Mouse (Mus musculus): Measurements from ENCODE around the gene Ldlrap1. TPM values are rescaled to one million over a fixed set of nuclear protein-coding genes. Genes with fewer than 3 reads are reported as not detected.

Ldlrap1 gene
- polyA plus RNA-seq, 1 experiment: 26.0 TPM

- Histone ChIP-seq H3K36me3 (ENCODE audit: control insufficient read depth, insufficient read depth, low read length) (peaks cover 3% of the 10 kb centered on the region; the same call in 1 of the 2 replicates), H3K27me3 (ENCODE audit: control insufficient read depth, insufficient read depth, low read length) (no peaks in the 10 kb centered on the region), H3K4me1 (replicated peaks; ENCODE audit: control insufficient read depth, insufficient read depth, low read length) (peaks cover 55% of the 10 kb centered on the region), H3K27ac (ENCODE audit: control insufficient read depth, insufficient read depth, low read length) (peak overlapping the region; percentile 81), H3K4me3 (ENCODE audit: control insufficient read depth, insufficient read depth, low read length) (peak overlapping the region; percentile 3)
- peak; percentile 52 for DNase-seq
- no peak for TF ChIP-seq POLR2A (IDR thresholded peaks at IDR 0.05; ENCODE audit: control insufficient read depth, extremely low read depth, insufficient read depth, low read length, poor library complexity)
- peak; percentile 83 for TF ChIP-seq CTCF (IDR thresholded peaks at IDR 0.05; ENCODE audit: borderline replicate concordance, control insufficient read depth, extremely low read depth, insufficient read depth, low read length, poor library complexity)
- 57% methylated on average over 21 of the region's 21 CpGs for WGBS
Observed at GRCm38 (mm10) chr4:134749301-134750030, 18.4 kb downstream of the Ldlrap1 start.

- WGBS: 87% methylated on average over 16 of the region's 16 CpGs
- Histone ChIP-seq H3K4me3 (ENCODE audit: control insufficient read depth, insufficient read depth, low read length) (no peak overlapping the region), H3K27ac (ENCODE audit: control insufficient read depth, insufficient read depth, low read length) (no peak overlapping the region), H3K36me3 (ENCODE audit: control insufficient read depth, insufficient read depth, low read length) (peaks cover 3% of the 10 kb centered on the region; the same call in 1 of the 2 replicates), H3K27me3 (ENCODE audit: control insufficient read depth, insufficient read depth, low read length) (no peaks in the 10 kb centered on the region), H3K4me1 (replicated peaks; ENCODE audit: control insufficient read depth, insufficient read depth, low read length) (peaks cover 24% of the 10 kb centered on the region)
- DNase-seq: peak; percentile 19
- TF ChIP-seq POLR2A (IDR thresholded peaks at IDR 0.05; ENCODE audit: control insufficient read depth, extremely low read depth, insufficient read depth, low read length, poor library complexity) (no peak), CTCF (IDR thresholded peaks at IDR 0.05; ENCODE audit: borderline replicate concordance, control insufficient read depth, extremely low read depth, insufficient read depth, low read length, poor library complexity) (no peak)
Observed at GRCm38 (mm10) chr4:134745900-134746661, 21.7 kb downstream of the Ldlrap1 start.

- H3K27ac ChIP-seq (ENCODE audit: control insufficient read depth, insufficient read depth, low read length): no peak overlapping the region
- no peaks in the 10 kb centered on the region for H3K27me3 ChIP-seq (ENCODE audit: control insufficient read depth, insufficient read depth, low read length)
- TF ChIP-seq POLR2A (IDR thresholded peaks at IDR 0.05; ENCODE audit: control insufficient read depth, extremely low read depth, insufficient read depth, low read length, poor library complexity) (no peak), CTCF (IDR thresholded peaks at IDR 0.05; ENCODE audit: borderline replicate concordance, control insufficient read depth, extremely low read depth, insufficient read depth, low read length, poor library complexity) (no peak)
- 91% methylated on average over 16 of the region's 16 CpGs for WGBS
- H3K4me3 ChIP-seq (ENCODE audit: control insufficient read depth, insufficient read depth, low read length): no peak overlapping the region
- H3K4me1 ChIP-seq (replicated peaks; ENCODE audit: control insufficient read depth, insufficient read depth, low read length): peaks cover 3% of the 10 kb centered on the region; the same call in 1 of the 2 replicates
- no peak for DNase-seq
- peaks cover 3% of the 10 kb centered on the region; the same call in 1 of the 2 replicates for H3K36me3 ChIP-seq (ENCODE audit: control insufficient read depth, insufficient read depth, low read length)
Observed at GRCm38 (mm10) chr4:134743881-134744633, 23.8 kb downstream of the Ldlrap1 start.

GRCm38 (mm10) chr4:134741949-134742348 is 25.9 kb downstream of the Ldlrap1 start:
- Histone ChIP-seq H3K27me3 (ENCODE audit: control insufficient read depth, insufficient read depth, low read length) (no peaks in the 10 kb centered on the region), H3K4me3 (ENCODE audit: control insufficient read depth, insufficient read depth, low read length) (no peak overlapping the region), H3K36me3 (ENCODE audit: control insufficient read depth, insufficient read depth, low read length) (no peaks in the 10 kb centered on the region; the same call in 1 of the 2 replicates), H3K27ac (ENCODE audit: control insufficient read depth, insufficient read depth, low read length) (no peak overlapping the region), H3K4me1 (replicated peaks; ENCODE audit: control insufficient read depth, insufficient read depth, low read length) (peaks cover 7% of the 10 kb centered on the region)
- no peak for TF ChIP-seq POLR2A (IDR thresholded peaks at IDR 0.05; ENCODE audit: control insufficient read depth, extremely low read depth, insufficient read depth, low read length, poor library complexity)
- no peak for TF ChIP-seq CTCF (IDR thresholded peaks at IDR 0.05; ENCODE audit: borderline replicate concordance, control insufficient read depth, extremely low read depth, insufficient read depth, low read length, poor library complexity)
- 95% methylated on average over 8 of the region's 8 CpGs for WGBS
- DNase-seq: no peak

- 97% methylated on average over 4 of the region's 4 CpGs for WGBS
- Histone ChIP-seq H3K36me3 (ENCODE audit: control insufficient read depth, insufficient read depth, low read length) (no peaks in the 10 kb centered on the region), H3K27ac (ENCODE audit: control insufficient read depth, insufficient read depth, low read length) (no peak overlapping the region), H3K4me3 (ENCODE audit: control insufficient read depth, insufficient read depth, low read length) (no peak overlapping the region), H3K4me1 (replicated peaks; ENCODE audit: control insufficient read depth, insufficient read depth, low read length) (peaks cover 11% of the 10 kb centered on the region), H3K27me3 (ENCODE audit: control insufficient read depth, insufficient read depth, low read length) (no peaks in the 10 kb centered on the region)
- TF ChIP-seq CTCF (IDR thresholded peaks at IDR 0.05; ENCODE audit: borderline replicate concordance, control insufficient read depth, extremely low read depth, insufficient read depth, low read length, poor library complexity) (no peak), POLR2A (IDR thresholded peaks at IDR 0.05; ENCODE audit: control insufficient read depth, extremely low read depth, insufficient read depth, low read length, poor library complexity) (no peak)
- DNase-seq: no peak
Observed at GRCm38 (mm10) chr4:134740186-134740585, 27.6 kb downstream of the Ldlrap1 start.

GRCm38 (mm10) chr4:134739530-134739929 is 28.3 kb downstream of the Ldlrap1 start:
- H3K27me3 ChIP-seq (ENCODE audit: control insufficient read depth, insufficient read depth, low read length): no peaks in the 10 kb centered on the region
- 68% methylated on average over 3 of the region's 3 CpGs for WGBS
- DNase-seq: no peak
- no peak overlapping the region for H3K27ac ChIP-seq (ENCODE audit: control insufficient read depth, insufficient read depth, low read length)
- no peak overlapping the region for H3K4me3 ChIP-seq (ENCODE audit: control insufficient read depth, insufficient read depth, low read length)
- TF ChIP-seq POLR2A (IDR thresholded peaks at IDR 0.05; ENCODE audit: control insufficient read depth, extremely low read depth, insufficient read depth, low read length, poor library complexity) (no peak), CTCF (IDR thresholded peaks at IDR 0.05; ENCODE audit: borderline replicate concordance, control insufficient read depth, extremely low read depth, insufficient read depth, low read length, poor library complexity) (no peak)
- no peaks in the 10 kb centered on the region for H3K36me3 ChIP-seq (ENCODE audit: control insufficient read depth, insufficient read depth, low read length)
- H3K4me1 ChIP-seq (replicated peaks; ENCODE audit: control insufficient read depth, insufficient read depth, low read length): peaks cover 15% of the 10 kb centered on the region
